Mouse (Mus musculus) frontal cortex, postnatal 36 days (tissue): ENCODE measurements around the gene Nif3l1.

Source experiments
- DNase-seq, 2 experiments: peaks; one replicate each; pipeline ENCODE4 v3.0.0; 2022; ENCODE audit warnings: low spot score in 2 of 2

The Nif3l1 gene

GRCm38 (mm10) chr1:58458175-58458574 is 13.2 kb downstream of the Nif3l1 start:
- no peak for DNase-seq

- DNase-seq: no peak
Observed at GRCm38 (mm10) chr1:58458867-58459266, 13.9 kb downstream of the Nif3l1 start.

- DNase-seq: no peak
Observed at GRCm38 (mm10) chr1:58460566-58460965, 15.6 kb downstream of the Nif3l1 start.

DNA sequence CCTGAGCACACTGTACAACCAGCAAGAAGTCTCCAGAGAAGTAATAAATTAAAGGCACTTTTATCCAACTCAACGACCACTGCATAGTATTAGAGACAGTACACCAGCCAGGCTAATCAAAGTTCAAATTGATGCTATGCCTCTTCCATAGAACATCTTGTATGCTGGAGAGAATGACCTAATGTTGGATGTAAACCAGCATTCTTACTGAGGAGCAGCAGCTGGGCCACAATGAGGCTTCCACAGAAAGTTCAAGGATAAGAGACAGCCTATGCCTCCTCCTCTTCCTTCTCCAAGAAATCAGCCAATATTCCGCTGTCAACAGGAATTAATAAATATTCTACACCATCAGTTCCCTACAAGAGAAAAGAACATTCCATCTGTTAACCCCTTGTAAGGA is 19.0 kb downstream of the Nif3l1 start:
- no peak for DNase-seq

GRCm38 (mm10) chr1:58465042-58465441 is 20.1 kb downstream of the Nif3l1 start:
- DNase-seq: no peak

DNA sequence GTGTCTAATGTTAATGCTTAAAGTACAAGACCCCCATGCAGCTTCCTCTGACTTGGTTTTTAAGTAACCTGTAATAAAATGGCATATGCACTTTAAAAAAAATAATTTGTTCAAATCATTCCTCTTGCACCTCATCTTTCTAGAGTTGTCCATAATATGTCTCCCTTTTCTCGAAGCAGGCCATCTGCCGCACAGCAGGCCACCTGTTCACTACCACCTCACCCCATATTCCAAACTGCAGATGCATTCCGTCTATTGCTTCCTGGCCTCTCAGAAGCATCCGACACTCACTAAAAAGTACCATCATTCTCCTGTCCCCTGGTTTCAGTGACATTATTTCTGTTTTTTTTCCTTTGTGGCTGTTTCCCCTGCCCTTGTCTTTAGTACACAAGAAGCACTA is 20.6 kb downstream of the Nif3l1 start:
- DNase-seq: no peak

DNA sequence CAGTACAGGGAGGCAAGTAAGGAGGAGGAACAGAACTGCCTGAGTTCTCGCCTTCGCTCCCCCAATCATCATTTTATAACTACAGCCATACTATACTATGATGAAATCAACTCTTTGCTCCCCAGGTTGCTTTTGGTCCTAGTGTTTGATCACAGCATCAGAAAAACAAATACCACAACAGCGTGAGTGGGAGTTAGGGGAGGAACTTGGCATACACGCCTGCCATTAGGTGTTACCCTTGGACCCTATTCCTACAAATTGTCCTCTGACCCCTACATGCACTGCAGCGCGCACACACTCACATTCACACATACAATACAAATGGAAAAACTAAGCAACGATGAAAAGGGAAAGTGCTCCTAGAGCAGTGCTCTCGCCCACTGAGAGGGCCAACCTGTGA is 30.7 kb downstream of the Nif3l1 start:
- DNase-seq: no peak

DNA sequence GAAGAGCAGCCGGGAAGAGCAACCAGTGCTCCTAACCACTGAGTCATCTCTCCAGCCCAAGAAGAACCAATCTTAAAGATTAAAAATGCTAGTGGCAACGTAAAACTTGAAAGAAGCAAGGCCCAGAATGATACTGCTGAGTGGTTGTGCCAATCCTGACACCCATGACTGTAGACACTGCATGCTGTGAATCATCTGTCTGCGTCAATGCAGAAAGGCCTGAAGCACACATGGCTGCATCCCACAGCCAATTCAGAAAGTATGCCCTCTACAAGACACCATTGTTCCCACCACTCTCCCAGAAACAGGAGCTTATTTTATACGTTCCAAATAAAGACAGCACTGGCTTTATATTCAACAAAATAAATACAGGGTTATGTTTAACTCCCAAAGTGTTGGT is 37.7 kb downstream of the Nif3l1 start:
- DNase-seq: no peak

GRCm38 (mm10) chr1:58495603-58496002 is 50.7 kb downstream of the Nif3l1 start:
- DNase-seq: no peak

DNA sequence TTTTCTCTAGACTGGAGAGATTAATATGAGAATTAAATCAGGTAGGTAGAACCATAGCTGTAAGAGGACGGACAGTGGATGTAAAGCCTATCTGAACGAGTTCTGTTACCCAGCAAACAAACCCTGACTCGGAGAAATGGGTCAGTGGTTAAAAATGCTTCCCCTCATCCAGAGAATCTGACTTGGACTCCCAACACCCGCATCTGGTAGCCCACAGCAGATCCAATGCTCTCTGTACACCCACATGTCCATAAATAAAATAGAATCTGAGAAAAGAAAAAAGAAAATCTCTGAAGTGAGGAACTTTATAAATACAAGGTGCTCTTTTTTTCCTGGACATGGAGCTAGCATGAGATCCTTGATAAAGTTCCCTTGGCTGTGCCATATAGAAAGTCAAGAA is 52.7 kb downstream of the Nif3l1 start:
- DNase-seq: no peak

DNA sequence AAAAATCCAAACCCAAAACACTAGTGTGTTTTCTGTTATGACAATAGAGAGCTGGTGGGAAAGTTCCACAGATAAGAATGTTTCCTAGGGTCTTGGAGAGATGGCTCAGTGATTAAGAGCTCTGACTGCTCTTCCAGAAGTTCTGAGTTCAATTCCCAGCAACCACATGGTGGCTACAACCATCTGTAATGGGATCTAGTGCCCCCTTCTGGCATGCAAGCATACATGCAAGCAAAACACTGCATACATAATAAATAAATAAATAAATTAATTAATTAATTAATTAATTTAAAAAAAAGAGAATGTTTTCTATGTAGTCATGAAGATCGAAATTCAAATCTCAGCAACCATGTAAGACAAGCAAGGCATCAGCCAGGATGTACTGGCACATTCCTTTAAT is 53.8 kb downstream of the Nif3l1 start:
- DNase-seq: no peak

GRCm38 (mm10) chr1:58503134-58503533 is 58.2 kb downstream of the Nif3l1 start:
- DNase-seq: no peak

GRCm38 (mm10) chr1:58503793-58504370 is 58.9 kb downstream of the Nif3l1 start:
- DNase-seq: no peak

DNA sequence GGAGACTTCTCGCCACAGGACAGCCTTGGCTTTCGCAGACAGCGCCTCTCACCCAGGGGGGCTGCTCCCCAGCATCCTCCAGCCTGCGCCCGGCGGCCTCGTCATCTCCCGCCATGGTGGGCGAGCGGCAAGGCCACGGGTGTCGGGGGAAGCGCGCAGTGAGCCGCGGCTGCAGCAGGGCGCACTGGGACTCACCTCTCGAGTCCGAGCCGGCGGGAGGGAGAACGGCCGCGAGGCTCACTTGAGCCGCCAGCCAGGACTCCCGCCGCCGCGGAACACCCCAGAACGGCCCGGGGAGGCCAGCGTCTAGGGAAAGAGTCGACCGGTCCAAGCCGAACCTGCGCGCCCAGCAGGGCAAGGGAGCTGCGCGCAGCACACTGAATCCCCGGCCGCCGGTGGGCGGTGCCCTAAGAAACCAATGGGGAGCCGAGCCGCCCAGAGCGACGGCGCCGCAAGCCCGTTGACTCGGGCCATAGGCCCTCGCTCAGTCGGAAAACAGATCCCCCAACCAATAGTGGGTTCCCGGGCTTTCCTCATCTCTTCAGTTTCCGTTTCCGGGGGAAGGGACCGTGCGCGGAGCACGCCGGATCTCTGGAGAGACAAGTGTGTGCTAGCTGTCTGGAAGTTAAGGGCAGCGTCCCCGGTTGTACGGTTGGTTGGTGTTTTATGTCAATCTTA is 59.8 kb downstream of the Nif3l1 start, which contains the start of gene Orc2:
Gene Orc2 (minus strand): TSS at position 533 of the 678 bp plus-strand sequence.
- DNase-seq: peak; percentile 93 to 95

- DNase-seq: no peak
Observed at GRCm38 (mm10) chr1:58507249-58507648, 62.3 kb downstream of the Nif3l1 start.
